Mouse (Mus musculus) E14TG2a.4 (cell line): ENCODE data around the gene Trh.

Source experiments
- H3K27me3 ChIP-seq: 2 replicates; pipeline ENCODE4 v1.6.1; 2014; ENCODE audit warnings: low read length, control low read depth; ENCODE audit not compliant: insufficient read depth
- H3K36me3 ChIP-seq: 2 replicates; pipeline ENCODE4 v1.6.1; 2014; ENCODE audit warnings: low read length, control low read depth; ENCODE audit not compliant: insufficient read depth
- H3K4me1 ChIP-seq: replicated peaks from 2 replicates; pipeline ENCODE4 v1.6.1; 2014; ENCODE audit warnings: low read depth, low read length, control low read depth
- H3K4me3 ChIP-seq: replicated peaks from 2 replicates; pipeline ENCODE4 v1.5.1; 2014; ENCODE audit warnings: mild to moderate bottlenecking, low read length
- H3K9me3 ChIP-seq: 2 replicates; pipeline ENCODE4 v1.6.1; 2014; ENCODE audit warnings: low read length, control low read depth
- CTCF ChIP-seq: conservative IDR thresholded peaks from 2 replicates; pipeline ENCODE4 v1.5.1; 2014; ENCODE audit warnings: low read length
- NANOG ChIP-seq: IDR thresholded peaks from 2 replicates; pipeline ENCODE4 v1.6.1; 2014; ENCODE audit warnings: borderline replicate concordance, low read length, mixed read lengths
- POU5F1 ChIP-seq: IDR thresholded peaks from 2 replicates; pipeline ENCODE4 v1.6.1; 2014; ENCODE audit warnings: low read length, borderline replicate concordance

Trh gene

GRCm38 (mm10) chr6:92244591-92244990, at the start of gene Trh:
Gene Trh, minus strand, starts transcription at chr6:92244650.
- TF ChIP-seq POU5F1 (no peak), CTCF (no peak), NANOG (no peak)
- H3K36me3 ChIP-seq: peaks cover 24% of the 10 kb centered on the region
- H3K4me3 ChIP-seq: peak within 1 kb of the TSS; percentile 91
- H3K9me3 ChIP-seq: no peaks in the 10 kb centered on the region
- H3K27me3 ChIP-seq: 0 out of 2 replicates have a peak, but pooled peaks cover 3% of the 10 kb centered on the region
- H3K4me1 ChIP-seq: peaks cover 83% of the 10 kb centered on the region

- Histone ChIP-seq H3K4me3 (no peak overlapping the region), H3K36me3 (no peaks in the 10 kb centered on the region), H3K4me1 (no peaks in the 10 kb centered on the region), H3K27me3 (no peaks in the 10 kb centered on the region), H3K9me3 (no peaks in the 10 kb centered on the region)
- TF ChIP-seq CTCF (no peak), NANOG (no peak), POU5F1 (no peak)
These were observed 46.4 kb upstream of the Trh start for GRCm38 (mm10) chr6:92290826-92291225.

- Histone ChIP-seq H3K4me1 (no peaks in the 10 kb centered on the region), H3K36me3 (no peaks in the 10 kb centered on the region), H3K27me3 (no peaks in the 10 kb centered on the region), H3K4me3 (no peak overlapping the region), H3K9me3 (peaks cover 8% of the 10 kb centered on the region; the same call in 1 of the 2 replicates)
- no peak for TF ChIP-seq POU5F1
- no peak for TF ChIP-seq CTCF
- no peak for TF ChIP-seq NANOG
These were observed 42.4 kb upstream of the Trh start for GRCm38 (mm10) chr6:92286889-92287288.

- Histone ChIP-seq H3K4me3 (no peak overlapping the region), H3K27me3 (no peaks in the 10 kb centered on the region), H3K9me3 (peaks cover 8% of the 10 kb centered on the region; the same call in 1 of the 2 replicates), H3K4me1 (no peaks in the 10 kb centered on the region), H3K36me3 (no peaks in the 10 kb centered on the region)
- no peak for TF ChIP-seq POU5F1
- peak; percentile 52 for TF ChIP-seq CTCF
These were observed 41.9 kb upstream of the Trh start for GRCm38 (mm10) chr6:92286258-92286888.

- H3K27me3 ChIP-seq: no peaks in the 10 kb centered on the region
- H3K4me3 ChIP-seq: no peak overlapping the region
- no peaks in the 10 kb centered on the region for H3K4me1 ChIP-seq
- no peak for TF ChIP-seq CTCF
- TF ChIP-seq POU5F1: no peak
- no peak for TF ChIP-seq NANOG
- no peaks in the 10 kb centered on the region for H3K36me3 ChIP-seq
- H3K9me3 ChIP-seq: peaks cover 8% of the 10 kb centered on the region; the same call in 1 of the 2 replicates
These were observed 41.1 kb upstream of the Trh start for GRCm38 (mm10) chr6:92285559-92285958.

GRCm38 (mm10) chr6:92277179-92277578, 32.7 kb upstream of the Trh start:
- Histone ChIP-seq H3K4me1 (peaks cover 6% of the 10 kb centered on the region; the same call in 1 of the 2 replicates), H3K36me3 (no peaks in the 10 kb centered on the region), H3K27me3 (no peaks in the 10 kb centered on the region), H3K4me3 (no peak overlapping the region), H3K9me3 (peaks cover under 1% of the 10 kb centered on the region; the same call in 1 of the 2 replicates)
- TF ChIP-seq NANOG (no peak), CTCF (no peak), POU5F1 (no peak)

GRCm38 (mm10) chr6:92273652-92274322, 29.3 kb upstream of the Trh start:
- TF ChIP-seq POU5F1: no peak
- TF ChIP-seq NANOG: no peak
- Histone ChIP-seq H3K36me3 (no peaks in the 10 kb centered on the region), H3K4me3 (no peak overlapping the region), H3K9me3 (no peaks in the 10 kb centered on the region), H3K27me3 (no peaks in the 10 kb centered on the region), H3K4me1 (peaks cover 11% of the 10 kb centered on the region)

GRCm38 (mm10) chr6:92272601-92273000, 28.2 kb upstream of the Trh start:
- Histone ChIP-seq H3K36me3 (no peaks in the 10 kb centered on the region), H3K4me1 (peaks cover 23% of the 10 kb centered on the region), H3K27me3 (no peaks in the 10 kb centered on the region), H3K9me3 (no peaks in the 10 kb centered on the region), H3K4me3 (no peak overlapping the region)
- TF ChIP-seq POU5F1 (no peak), NANOG (no peak), CTCF (no peak)

GRCm38 (mm10) chr6:92269019-92269418, 24.6 kb upstream of the Trh start:
- Histone ChIP-seq H3K27me3 (peaks cover 2% of the 10 kb centered on the region; the same call in 1 of the 2 replicates), H3K4me3 (no peak overlapping the region), H3K9me3 (no peaks in the 10 kb centered on the region), H3K36me3 (no peaks in the 10 kb centered on the region), H3K4me1 (peaks cover 23% of the 10 kb centered on the region)
- TF ChIP-seq POU5F1 (no peak), CTCF (peak; percentile 73), NANOG (no peak)
